Mouse (Mus musculus): Measurements from ENCODE around the gene Slc24a3. TPM values are rescaled to one million over a fixed set of nuclear protein-coding genes. Genes with fewer than 3 reads are reported as not detected.

The Slc24a3 gene
- polyA plus RNA-seq, 1 experiment = 9.8 TPM

DNA sequence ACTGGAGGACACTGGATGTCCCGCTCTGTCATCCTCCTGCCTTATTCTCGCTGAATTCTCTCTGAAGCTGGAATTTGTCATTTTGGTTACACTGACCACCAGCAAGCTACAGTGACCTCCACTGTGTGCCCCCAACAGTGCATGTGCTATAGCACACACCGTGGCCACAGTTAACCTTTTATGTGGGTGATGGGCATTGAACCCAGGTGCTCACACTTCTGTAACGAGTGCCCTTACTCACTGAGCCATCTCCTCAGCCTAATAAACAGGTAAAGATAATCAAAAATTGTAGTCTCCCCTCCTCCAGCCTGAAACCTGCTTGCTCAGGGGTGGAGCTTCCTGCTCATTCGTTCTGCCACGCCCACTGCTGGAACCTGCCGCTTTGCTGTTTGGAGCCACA is 493.7 kb downstream of the Slc24a3 start:
- 47% methylated on average over 7 of the region's 7 CpGs for WGBS
- no peak for DNase-seq (ENCODE audit: low read depth, low spot score)

DNA sequence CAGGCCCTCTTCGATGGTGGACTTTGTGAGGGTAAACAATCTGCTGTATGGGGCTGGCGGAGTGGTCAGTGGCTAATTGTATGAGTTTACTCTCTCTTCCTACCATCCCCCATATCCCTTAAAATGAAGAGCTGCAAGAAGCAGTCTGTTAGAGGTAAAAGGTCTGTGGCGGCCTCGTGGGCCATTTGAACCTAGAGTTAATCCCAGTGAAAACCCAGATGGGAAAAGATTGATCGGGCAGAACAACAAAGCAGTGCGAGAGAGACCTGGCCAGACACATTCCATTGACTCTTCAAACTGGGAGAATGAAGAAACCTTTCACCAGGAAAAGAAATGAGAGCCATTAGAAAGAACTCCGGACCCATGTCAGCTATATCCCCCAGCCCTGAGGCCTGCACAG is 496.3 kb downstream of the Slc24a3 start:
- 79% methylated on average over 7 of the region's 7 CpGs for WGBS
- no peak for DNase-seq (ENCODE audit: low read depth, low spot score)

DNA sequence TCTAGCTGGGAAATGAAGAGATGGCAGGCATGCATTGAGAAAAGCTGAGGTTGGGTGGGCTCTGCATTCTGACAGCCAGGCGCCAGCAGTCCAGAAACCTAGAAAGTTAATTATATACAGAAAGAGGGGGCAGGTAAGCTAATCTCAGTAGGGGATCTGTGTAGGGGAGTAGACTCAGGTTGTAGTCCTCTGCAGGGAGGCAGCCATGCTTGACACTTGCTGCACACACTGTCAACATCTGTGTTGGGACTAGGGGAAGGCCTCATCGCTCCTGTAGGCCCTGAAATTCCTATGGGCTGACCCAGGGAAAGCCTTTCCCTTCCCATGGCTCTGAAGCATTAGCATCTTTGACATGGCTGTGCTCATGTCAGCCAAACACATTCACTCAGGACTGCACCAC is 496.8 kb downstream of the Slc24a3 start:
- DNase-seq (ENCODE audit: low read depth, low spot score) = no peak
- WGBS = 84% methylated on average over 2 of the region's 2 CpGs

DNA sequence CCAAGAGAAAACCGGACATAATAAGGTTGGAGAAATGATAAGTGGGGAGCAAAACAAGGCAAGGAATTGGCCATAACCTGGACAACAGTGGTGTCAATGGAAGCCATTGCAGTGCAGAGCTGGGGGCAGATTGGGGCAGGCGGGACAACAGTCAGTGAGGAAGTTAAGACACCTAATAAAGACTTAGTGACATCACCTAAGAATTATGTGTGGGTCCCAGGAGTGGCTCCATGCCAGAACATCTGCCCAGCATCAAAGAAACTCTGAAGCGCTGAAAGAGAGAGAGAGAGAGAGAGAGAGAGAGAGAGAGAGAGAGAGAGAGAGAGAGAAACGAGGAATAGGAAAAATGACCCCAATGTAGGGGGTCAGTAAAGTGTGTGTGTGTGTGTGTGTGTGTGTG is 500.6 kb downstream of the Slc24a3 start:
- no peak for DNase-seq (ENCODE audit: low read depth, low spot score)

DNA sequence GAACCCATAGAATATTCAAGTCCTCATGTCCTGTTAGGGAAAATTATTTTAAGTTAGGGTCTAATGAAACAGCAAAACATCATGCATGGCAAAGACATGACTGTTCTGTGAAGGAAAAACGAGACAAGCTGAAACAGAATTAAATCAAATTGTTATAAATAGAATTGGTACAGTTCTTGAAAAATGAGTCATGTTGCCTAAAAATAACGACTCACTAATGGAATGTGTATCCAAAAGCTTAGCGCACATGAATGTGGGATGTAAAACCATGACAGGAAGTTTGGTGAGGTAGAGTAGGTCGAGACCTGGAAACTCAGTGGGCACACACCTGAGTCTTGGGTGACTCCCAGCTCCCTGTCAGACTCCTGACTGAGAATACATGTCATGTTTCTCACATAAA is 502.6 kb downstream of the Slc24a3 start:
- 64% methylated on average over 4 of the region's 4 CpGs for WGBS
- no peak for DNase-seq (ENCODE audit: low read depth, low spot score)

More for the DNA sequence above, 500.6 kb downstream of the Slc24a3 start:
- 57% methylated on average over 4 of the region's 4 CpGs for WGBS

DNA sequence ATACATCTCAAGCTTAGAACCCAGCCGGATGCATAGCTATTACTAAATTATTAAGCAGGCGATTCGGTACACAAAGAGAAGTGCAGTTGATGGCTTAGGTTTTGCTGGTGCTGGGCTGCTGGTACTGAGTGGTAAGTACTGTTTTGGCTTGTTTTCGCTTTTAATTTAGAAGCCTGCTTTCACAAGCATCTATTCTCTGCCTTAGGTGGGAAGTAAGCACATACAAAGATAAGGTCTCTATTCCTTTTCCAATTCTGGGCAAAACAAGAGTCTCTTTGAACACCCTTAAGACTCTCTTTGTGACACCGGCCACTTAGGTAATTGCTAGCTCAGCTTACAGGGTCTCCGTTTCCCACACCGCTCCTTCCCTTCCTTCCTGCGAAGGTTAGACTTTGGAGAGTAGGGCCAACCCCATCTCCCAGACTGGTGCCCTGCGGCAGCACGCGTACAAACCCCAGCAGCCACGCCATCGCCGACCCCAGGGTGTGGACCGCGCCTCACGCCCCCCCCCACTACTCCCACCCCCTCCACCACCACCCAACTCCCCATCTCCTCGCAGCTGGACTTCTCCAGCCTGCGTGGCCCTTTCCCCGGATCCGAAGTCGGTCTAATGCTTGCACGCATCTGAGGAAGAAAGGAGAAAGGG is 507.1 kb downstream of the Slc24a3 start:
- no peak for DNase-seq (ENCODE audit: low read depth, low spot score)
- 6% methylated on average over 23 of the region's 23 CpGs for WGBS

DNA sequence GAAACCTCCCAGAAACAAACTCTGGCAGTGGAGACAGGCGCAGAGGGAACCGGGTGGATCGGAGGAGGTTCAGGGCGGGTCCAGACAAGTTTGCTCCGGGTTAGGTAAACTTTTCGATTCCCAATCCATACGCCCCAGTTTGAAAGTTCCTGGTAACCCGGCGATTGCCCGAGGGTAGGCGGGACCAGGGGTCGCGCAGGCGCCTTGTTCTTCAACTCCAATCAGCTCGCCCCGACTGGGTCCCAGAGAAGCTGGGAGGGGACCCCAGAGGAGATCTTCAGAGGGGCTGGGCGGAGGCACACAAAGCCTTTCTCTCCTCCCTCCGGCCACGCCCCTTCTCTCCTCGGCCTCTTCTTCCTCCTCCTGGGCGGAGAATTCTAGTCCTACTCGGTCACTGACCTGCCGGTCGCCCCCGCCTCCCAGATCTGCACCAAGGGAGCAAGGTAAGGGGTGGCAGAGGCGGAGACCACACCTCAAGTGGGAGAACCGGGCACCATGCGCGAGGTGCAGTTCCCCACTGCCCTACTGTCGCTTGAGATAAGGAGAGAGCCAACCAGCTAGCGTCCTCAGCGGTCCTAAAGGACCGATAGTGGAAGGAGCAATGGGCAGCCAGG is 507.7 kb downstream of the Slc24a3 start, which contains the start of gene Rin2:
Rin2 (plus strand) TSS at position 74 of the 614 bp plus-strand sequence.
- peak; percentile 64 for DNase-seq (ENCODE audit: low read depth, low spot score)

DNA sequence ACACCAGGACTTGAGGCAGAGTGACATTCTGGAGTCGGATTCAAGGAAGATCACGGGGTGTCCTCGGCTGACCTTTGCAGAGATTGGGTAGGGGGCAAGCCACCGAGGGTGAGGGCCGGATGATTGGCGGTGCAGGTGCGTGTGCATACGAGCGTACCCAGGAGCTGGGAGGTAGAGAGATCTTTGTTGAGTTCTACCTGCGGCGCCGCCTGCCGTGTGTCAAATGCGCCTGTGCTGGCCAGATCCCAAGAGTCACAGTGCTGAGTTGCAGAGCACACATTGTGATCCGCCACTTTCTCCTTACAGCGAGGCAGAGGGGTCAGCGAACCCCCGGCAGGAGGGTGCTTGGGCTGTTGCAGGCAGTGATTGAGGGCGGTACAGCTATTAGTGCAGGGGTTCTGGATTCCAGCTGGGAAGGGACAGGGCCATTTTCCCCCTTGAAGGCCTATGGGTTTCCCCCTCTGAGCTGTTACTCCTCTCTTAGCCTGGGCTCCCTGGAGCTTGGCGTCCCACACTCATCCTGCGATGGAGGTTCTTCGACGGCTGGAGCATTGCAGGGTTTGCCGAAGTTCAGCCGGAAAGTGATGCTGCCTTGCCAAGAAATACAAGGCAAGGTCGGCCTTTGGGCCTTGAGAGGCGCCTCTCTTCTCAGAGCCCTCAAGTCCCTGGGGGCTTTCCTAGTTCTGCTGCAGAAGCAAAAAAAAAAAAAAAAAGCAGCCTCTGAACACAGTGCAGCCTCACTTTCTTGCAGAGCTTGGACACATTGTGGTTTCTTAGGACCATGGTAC is 508.4 kb downstream of the Slc24a3 start:
- peak; percentile 43 for DNase-seq (ENCODE audit: low read depth, low spot score)
- WGBS = 7% methylated on average over 27 of the region's 27 CpGs

More for the DNA sequence above, 507.7 kb downstream of the Slc24a3 start, which contains the start of gene Rin2:
- under 1% methylated on average over 33 of the region's 33 CpGs for WGBS

DNA sequence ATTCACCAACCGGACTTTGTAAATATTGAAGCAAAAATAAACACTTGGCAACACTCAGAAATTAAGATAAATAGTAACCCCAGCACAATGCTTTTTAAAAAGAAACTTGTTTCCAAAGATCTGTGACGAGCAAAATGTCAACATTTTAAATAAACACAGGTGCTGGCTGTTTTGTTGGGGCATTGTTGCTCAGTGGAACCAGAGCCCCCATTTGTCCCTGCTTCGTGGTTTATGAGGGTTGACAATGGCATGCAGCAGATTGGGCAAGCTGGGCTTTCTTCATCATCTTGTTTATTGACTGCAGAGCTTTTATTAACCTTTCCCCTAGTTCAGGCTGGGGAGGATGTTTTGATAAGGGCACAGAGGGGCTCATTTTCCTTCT is 509.0 kb downstream of the Slc24a3 start:
- WGBS = 26% methylated on average over 3 of the region's 3 CpGs
- DNase-seq (ENCODE audit: low read depth, low spot score) = no peak

DNA sequence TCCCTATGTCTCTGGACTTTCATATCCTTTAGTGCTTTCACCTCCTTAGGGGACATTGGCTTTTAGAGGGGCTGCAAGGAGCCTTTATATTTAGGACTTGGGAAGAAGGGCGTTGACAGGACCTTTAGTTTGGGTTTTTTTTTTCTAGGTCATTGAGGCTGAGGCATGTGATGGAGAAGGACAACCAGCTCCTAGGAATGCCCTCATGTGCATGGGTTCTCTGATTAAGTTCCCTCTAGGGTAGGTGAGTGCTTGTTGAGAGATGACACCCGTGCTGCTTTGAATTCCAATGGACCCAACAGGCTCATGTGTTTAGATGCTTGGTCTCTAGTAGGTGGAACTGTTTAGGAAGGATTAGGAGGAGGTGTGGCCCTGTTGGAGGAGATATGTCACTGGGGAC is 509.4 kb downstream of the Slc24a3 start:
- no peak for DNase-seq (ENCODE audit: low read depth, low spot score)
- 88% methylated on average over 2 of the region's 2 CpGs for WGBS

DNA sequence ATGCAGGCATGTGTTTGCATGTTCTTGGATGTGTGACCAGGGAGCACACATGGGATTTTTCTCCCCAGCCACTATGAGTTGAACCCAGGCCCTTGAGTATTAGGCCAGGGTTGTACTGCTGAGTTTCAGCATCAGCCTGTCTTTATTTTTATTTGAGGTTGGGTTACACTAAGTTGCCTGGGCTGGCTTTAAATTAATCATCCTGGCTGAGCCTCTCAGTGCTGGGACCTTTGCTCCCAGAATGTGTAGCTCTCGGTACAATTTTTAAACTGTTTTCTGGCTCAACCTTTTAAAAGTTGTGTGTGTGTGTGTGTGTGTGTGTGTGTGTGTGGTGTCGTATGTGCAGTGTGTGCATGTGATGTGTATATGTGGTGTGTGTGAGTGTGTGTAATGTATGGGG is 512.6 kb downstream of the Slc24a3 start:
- DNase-seq (ENCODE audit: low read depth, low spot score) = no peak
- 56% methylated on average over 2 of the region's 2 CpGs for WGBS

DNA sequence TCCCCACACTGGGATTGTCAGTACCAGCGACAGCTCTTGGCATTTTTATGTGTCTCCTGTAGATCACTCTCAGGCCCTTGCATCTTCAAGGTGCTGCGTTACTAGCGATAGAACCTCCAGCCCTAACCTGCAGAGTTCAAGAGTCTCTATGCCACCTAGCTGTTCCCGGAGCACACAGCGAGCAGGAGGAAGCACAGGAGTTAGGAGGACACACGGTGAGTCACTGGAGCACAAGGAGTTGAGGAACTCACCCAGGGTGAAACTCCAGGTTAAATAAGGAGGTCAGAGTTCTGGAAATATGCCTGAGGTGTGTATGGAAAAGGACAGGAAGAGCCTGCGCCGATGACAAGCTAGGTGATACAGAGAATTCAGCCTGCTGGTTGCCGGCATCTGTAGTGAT is 513.2 kb downstream of the Slc24a3 start:
- no peak for DNase-seq (ENCODE audit: low read depth, low spot score)
- 50% methylated on average over 9 of the region's 9 CpGs for WGBS

DNA sequence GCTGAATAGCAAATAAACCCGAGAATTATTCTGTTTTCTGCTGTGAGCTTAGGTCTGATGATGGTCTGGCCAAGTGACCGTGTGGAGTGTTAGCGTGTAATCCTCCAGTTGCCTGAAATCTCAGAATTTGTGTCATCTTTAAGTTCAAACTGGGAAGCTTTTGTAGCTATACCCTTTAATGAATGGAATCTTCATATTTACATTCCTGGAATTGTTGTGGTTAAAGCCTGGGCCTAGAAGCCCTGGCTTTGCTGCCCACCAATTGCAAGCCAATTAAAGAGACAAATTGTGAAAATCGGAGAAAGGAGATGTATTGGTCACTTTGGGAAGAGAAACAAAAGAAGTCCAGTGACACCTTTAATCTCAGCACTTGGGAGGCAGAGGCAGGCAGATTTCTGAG is 514.1 kb downstream of the Slc24a3 start:
- 76% methylated on average over 4 of the region's 4 CpGs for WGBS

DNA sequence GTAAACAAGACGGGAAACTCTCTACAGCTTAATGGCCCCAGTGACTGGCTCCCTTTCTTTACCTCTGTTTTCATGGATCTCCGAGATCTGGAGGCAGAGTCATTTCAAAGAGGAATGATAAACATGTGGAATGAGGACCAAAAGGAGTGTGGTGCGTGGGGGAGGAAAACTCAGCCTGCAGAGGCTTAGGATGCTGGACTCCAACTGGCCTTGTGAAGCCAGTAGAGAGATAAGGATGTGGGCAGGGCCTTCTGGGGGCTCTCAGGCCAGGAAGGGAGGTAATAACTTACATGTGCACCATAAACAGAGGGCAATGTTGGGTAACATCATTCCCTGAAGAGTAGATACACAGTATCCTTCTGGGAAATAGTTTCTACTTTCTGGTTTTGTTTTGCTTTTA is 515.4 kb downstream of the Slc24a3 start:
- no peak for DNase-seq (ENCODE audit: low read depth, low spot score)
- 61% methylated on average over 3 of the region's 3 CpGs for whole genome bisulfite sequencing

More for the DNA sequence above, 514.1 kb downstream of the Slc24a3 start:
- no peak for DNase-seq (ENCODE audit: low read depth, low spot score)

DNA sequence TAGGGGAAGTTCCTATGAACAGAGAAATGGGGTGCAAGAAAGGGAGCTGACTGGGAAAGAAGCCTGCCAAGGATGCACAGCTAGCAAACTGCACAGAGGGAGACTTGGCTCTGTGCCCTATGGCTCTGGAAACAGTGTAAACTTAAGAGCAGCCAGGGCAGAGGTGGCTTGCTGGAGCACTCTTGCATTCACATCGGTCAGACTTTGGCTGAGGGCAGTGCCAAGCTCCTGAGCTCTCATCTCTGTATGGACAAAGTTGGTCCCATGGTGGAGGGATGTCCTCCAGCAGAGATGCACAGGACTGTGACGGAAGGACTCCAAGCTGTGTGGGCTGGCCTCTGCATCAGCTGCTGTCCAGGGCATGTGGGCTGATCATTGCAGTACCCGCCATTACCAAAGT is 516.0 kb downstream of the Slc24a3 start:
- no peak for DNase-seq (ENCODE audit: low read depth, low spot score)
- 55% methylated on average over 3 of the region's 3 CpGs for WGBS

DNA sequence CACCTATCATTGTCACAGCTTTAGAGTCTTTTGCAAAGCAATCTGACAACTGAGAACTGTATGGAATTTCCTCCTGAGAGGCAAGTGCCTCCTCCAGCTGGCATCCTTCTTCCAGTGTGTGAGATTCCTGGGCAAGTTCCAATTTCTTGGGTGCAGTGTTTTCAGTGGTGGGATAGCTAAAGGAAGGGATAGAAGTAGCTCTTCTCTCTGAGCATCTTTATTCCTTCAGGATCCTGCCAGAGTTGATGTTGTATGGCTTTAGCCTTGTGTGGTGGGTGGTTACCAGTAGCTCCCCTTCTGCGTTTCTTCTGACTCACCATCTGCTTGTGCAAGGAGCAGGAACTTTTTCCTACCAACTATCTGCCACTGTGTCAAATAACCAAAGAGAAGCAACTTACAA is 516.6 kb downstream of the Slc24a3 start:
- WGBS = 82% methylated on average over 1 of the region's 1 CpGs
- no peak for DNase-seq (ENCODE audit: low read depth, low spot score)

DNA sequence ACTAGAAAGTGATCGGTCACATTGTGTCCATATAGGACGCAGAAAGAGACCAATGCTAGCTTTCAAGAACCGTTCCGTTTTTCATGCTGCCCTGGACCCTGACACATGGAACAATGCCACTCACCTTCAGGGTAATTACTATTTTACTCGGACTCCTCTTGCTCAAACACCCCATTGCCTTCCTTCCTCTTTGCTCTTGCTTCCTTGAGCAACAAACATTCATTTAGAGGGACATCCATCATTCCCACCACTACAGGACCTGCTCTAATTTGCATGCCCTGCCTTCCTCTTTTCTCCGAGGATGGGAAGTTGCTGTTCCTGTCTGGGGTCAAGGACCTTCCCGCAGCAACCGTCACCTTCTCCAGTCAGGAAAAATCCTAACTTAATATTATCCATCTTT is 517.3 kb downstream of the Slc24a3 start:
- DNase-seq (ENCODE audit: low read depth, low spot score) = no peak
- 85% methylated on average over 8 of the region's 8 CpGs for WGBS

DNA sequence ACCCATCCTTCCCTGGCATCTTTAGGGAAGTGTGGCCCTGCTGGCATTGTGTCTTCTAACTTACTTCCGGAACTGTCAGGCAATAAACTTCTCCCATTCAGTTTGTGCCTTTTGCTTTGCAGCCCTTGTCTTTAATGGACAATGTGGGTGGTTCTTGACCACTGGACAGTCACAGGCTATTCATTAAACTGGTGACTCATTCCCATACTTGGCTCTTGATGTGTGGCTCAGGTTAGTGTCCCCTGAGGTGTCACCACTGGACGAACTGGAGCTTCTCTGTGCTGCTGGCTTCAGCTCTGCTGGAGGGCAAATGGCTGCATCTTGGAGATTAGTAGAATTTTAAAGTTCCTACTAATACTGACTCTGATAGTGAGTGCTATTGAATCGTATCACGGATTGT is 518.5 kb downstream of the Slc24a3 start:
- WGBS = 72% methylated on average over 4 of the region's 4 CpGs
- peak; percentile 43 for DNase-seq (ENCODE audit: low read depth, low spot score)

DNA sequence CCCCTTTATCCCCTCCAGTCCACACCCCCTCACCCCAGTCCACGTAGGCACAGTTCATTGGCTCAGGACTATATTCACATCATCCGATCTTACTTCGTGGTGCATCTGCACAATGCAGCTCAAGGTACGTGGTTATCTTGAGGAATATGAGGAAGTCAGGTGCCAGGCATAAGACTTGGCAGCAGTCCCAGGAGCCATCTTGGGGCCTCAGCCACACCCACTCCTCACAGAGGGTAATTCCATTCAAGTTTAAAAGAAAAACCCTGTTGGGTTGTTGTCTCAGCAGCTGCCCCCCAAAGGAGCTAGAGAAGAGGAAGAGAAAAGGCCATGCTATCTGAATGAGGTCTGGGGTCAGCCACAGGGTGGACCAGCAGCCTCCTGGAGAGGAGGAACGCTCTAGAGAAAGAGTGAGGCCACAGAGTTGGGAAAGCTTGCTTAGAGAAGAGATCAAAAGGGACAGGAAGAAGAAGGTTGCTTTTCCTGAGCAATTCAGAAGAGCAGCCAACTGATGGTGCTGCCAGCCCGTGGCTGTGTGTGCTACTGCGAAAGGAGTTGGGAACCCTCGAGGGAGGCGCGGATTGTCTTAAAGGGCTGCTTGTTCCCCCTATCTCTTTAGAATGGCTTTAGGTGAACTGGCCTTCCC is 523.9 kb downstream of the Slc24a3 start:
- 53% methylated on average over 10 of the region's 10 CpGs for WGBS
- peak; percentile 53 for DNase-seq (ENCODE audit: low read depth, low spot score)
